Mouse (Mus musculus) neural tube, embryonic 11.5 days (tissue): Measurements from ENCODE around the gene Pdap1. TPM values are rescaled to one million over a fixed set of nuclear protein-coding genes. Genes with fewer than 3 reads are reported as not detected.
A peak's percentile ranks its signal among the peaks of the same experiment; 100 is the strongest.
"Not testable (repeated sequence)": the region's sequence is repeated elsewhere in the genome, so short reads cannot be mapped to it uniquely, and the experiment has no call there.

Source experiments
- ATAC-seq: fragments of 200-750 bp; cut with Nextera tagmentation; 2 replicates; pipeline ENCODE4 v1.8.0; 2017; ENCODE audit warnings: moderate number of reproducible peaks, mild to moderate bottlenecking, moderate TSS enrichment, moderate library complexity; ENCODE audit not compliant: insufficient read depth, low FRiP score, low TSS enrichment
- DNase-seq: peaks from one replicate; pipeline ENCODE4 v3.0.0-alpha.2; 2015; ENCODE audit warnings: low spot score
- H3K27ac ChIP-seq: fragments of 300-500 bp; sonication (generic); 2 replicates; pipeline ENCODE4 v1.5.1; 2014; ENCODE audit warnings: low read depth, mild to moderate bottlenecking, low read length
- H3K27me3 ChIP-seq: fragments of 300-500 bp; sonication (generic); 2 replicates; pipeline ENCODE4 v1.6.1; 2014; ENCODE audit warnings: mild to moderate bottlenecking, low read length, mixed read lengths; ENCODE audit not compliant: control insufficient read depth, insufficient read depth
- H3K36me3 ChIP-seq: fragments of 300-500 bp; sonication (generic); 2 replicates; pipeline ENCODE4 v1.6.1; 2014; ENCODE audit warnings: mild to moderate bottlenecking, low read length, moderate library complexity, mixed read lengths; ENCODE audit not compliant: control insufficient read depth, insufficient read depth
- H3K4me1 ChIP-seq: fragments of 300-500 bp; sonication (generic); 2 replicates; pipeline ENCODE4 v1.6.1; 2014; ENCODE audit warnings: low read length, mixed read lengths; ENCODE audit not compliant: control insufficient read depth, insufficient read depth
- H3K4me2 ChIP-seq: fragments of 300-500 bp; sonication (generic); 2 replicates; pipeline ENCODE4 v1.6.1; 2014; ENCODE audit warnings: low read depth, mild to moderate bottlenecking, moderate library complexity
- H3K4me3 ChIP-seq: fragments of 300-500 bp; sonication (generic); 2 replicates; pipeline ENCODE4 v1.5.1; 2014; ENCODE audit warnings: low read depth, low read length
- H3K9ac ChIP-seq: fragments of 300-500 bp; sonication (generic); 2 replicates; pipeline ENCODE4 v1.6.1; 2014; ENCODE audit warnings: mild to moderate bottlenecking, low read length
- H3K9me3 ChIP-seq: fragments of 300-500 bp; sonication (generic); 2 replicates; pipeline ENCODE4 v1.6.1; 2016; ENCODE audit warnings: low read length; ENCODE audit not compliant: control insufficient read depth
- WGBS: fragments of 180-500 bp; shearing (Covaris S2); extraction: QIAGEN DNeasy Blood & Tissue Kit; methylation state at CpG from one replicate; pipeline ENCODE4 v1.1.7; 2014; 5-methylcytosine and 5-hydroxymethylcytosine counted together
- polyA plus RNA-seq: library from polyadenylated mRNA; unstranded; fragments of >200 nt; fragmentation: Nextera tagmentation; extraction: Ambion mirVana; gene quantifications from 2 replicates; pipeline ENCODE4 v1.2.1, GENCODE M21; 2014

The Pdap1 gene
- polyA plus RNA-seq, 1 experiment from 2014 or later = 112 TPM

DNA sequence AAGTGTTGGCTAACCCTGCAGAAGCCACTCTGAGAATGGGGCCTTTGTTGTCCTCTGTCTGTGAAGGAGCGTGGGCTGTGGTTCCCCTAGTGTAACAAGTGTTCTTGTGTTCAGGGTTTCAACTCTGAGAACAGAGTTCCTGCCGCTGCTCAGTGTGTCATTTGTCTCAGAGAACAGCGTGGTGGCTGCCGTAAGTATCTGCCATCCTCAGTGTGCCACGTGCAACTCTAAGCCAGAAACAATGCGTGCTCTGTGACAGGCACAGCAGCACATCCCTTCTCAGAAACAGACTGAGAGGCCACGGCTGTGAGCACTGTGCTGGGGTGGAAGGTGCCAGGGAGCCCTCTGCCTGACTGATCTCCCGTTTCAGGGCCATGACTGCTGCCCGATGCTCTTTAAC lies 35.7 kb downstream of the Pdap1 start:
- Histone ChIP-seq H3K4me3 (no peak overlapping the region), H3K4me1 (no peaks in the 10 kb centered on the region), H3K4me2 (no peak overlapping the region), H3K27me3 (no peaks in the 10 kb centered on the region), H3K27ac (no peak overlapping the region), H3K9ac (no peak overlapping the region), H3K9me3 (no peaks in the 10 kb centered on the region), H3K36me3 (peaks cover 31% of the 10 kb centered on the region)
- DNase-seq (no peak), ATAC-seq (no peak)
- WGBS = 77% methylated on average over 9 of the region's 9 CpGs

DNA sequence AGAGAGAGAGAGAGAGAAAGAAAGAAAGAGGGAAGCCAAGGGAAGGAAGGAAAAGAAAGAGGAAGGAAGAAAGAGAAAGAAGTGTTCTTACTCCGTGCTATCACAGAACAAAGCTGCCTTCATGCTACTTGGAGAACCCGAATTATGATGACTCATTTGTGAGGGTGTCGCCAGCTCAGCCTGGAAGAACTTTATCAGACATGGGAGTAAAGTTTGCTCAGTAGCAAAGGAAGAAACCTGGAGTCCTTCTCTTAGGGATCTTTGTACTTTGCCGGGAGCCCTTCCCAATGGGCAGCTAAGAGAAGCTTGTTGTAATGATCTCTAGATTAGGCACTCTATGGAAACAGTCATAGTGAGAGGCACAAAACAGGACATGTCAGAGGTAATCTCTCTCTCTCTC lies 37.3 kb downstream of the Pdap1 start:
- ATAC-seq = no peak
- WGBS = 88% methylated on average over 4 of the region's 4 CpGs
- Histone ChIP-seq H3K9ac (no peak overlapping the region), H3K27ac (no peak overlapping the region), H3K4me1 (no peaks in the 10 kb centered on the region), H3K27me3 (no peaks in the 10 kb centered on the region), H3K9me3 (no peaks in the 10 kb centered on the region), H3K4me2 (no peak overlapping the region), H3K36me3 (peaks cover 25% of the 10 kb centered on the region), H3K4me3 (no peak overlapping the region)
- no peak for DNase-seq

GRCm38 (mm10) chr5:145101451-145101850 lies 38.6 kb downstream of the Pdap1 start:
- not testable (repeated sequence) for H3K27ac ChIP-seq, H3K4me3 ChIP-seq, H3K9ac ChIP-seq, H3K27me3 ChIP-seq, H3K4me2 ChIP-seq, ATAC-seq, DNase-seq, H3K9me3 ChIP-seq, H3K4me1 ChIP-seq
- peaks cover 28% of the 10 kb centered on the region for H3K36me3 ChIP-seq
- 98% methylated on average over 11 of the region's 11 CpGs for WGBS

GRCm38 (mm10) chr5:145100960-145101359 lies 39.1 kb downstream of the Pdap1 start:
- Histone ChIP-seq H3K36me3 (peaks cover 28% of the 10 kb centered on the region), H3K4me2 (no peak overlapping the region), H3K9ac (no peak overlapping the region), H3K4me3 (no peak overlapping the region), H3K27me3 (no peaks in the 10 kb centered on the region), H3K9me3 (no peaks in the 10 kb centered on the region), H3K4me1 (no peaks in the 10 kb centered on the region), H3K27ac (no peak overlapping the region)
- ATAC-seq (no peak), DNase-seq (no peak)
- 93% methylated on average over 9 of the region's 9 CpGs for WGBS

DNA sequence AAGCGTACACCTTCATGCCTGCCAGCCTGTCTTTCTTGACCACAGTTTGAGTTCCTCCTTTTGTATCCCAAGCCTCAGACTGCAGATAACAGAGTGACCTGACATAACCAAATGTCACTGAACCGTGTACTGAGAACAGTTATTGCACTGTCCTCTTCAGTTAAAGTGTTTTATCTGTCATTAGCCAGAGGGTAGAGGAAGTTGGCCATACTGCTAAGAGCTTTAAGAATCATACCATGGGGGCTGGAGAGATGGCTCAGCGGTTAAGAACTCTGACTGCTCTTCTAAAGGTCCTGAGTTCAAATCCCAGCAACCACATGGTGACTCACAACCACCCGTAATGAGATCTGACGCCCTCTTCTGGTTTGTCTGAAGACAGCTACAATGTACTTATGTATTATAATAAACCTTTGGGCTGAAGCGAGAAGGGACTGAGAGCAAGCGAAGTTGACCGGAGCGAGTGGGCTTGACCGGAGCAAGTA lies 41.7 kb downstream of the Pdap1 start:
- Histone ChIP-seq H3K36me3 (peaks cover 22% of the 10 kb centered on the region), H3K27me3 (no peaks in the 10 kb centered on the region), H3K4me3 (no peak overlapping the region), H3K4me1 (no peaks in the 10 kb centered on the region), H3K9ac (no peak overlapping the region), H3K27ac (no peak overlapping the region), H3K4me2 (no peak overlapping the region), H3K9me3 (no peaks in the 10 kb centered on the region)
- no peak for ATAC-seq
- 92% methylated on average over 10 of the region's 10 CpGs for WGBS
- no peak for DNase-seq

GRCm38 (mm10) chr5:145096195-145096594 lies 43.8 kb downstream of the Pdap1 start:
- ATAC-seq = no peak
- peaks cover 23% of the 10 kb centered on the region for H3K36me3 ChIP-seq
- 87% methylated on average over 4 of the region's 4 CpGs for WGBS

DNA sequence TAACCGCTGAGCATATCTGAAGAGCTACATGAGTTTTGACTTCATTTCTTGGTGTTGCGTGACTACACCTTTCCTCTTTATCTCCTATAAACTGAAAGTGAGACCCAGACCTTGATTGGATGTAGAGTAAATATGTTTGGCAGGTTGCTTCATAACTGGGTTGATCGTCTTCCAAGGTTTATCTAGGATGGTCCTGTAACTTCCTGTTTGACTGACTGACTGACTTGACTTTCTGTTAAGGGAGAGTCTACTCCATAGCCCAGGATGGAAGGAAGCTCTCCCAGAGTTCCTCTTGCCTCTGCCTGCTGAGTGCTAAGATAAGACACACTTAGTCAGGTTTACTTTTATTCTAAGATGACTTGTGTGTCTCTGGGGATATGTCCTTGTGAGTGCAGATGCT lies 50.2 kb downstream of the Pdap1 start:
- peaks cover 2% of the 10 kb centered on the region for H3K4me1 ChIP-seq
- H3K9me3 ChIP-seq = no peaks in the 10 kb centered on the region
- 96% methylated on average over 3 of the region's 3 CpGs for WGBS
- no peak overlapping the region for H3K4me2 ChIP-seq
- no peaks in the 10 kb centered on the region for H3K27me3 ChIP-seq
- no peak overlapping the region for H3K27ac ChIP-seq
- ATAC-seq = no peak
- H3K4me3 ChIP-seq = no peak overlapping the region
- no peak for DNase-seq
- H3K36me3 ChIP-seq = peaks cover 6% of the 10 kb centered on the region
- H3K9ac ChIP-seq = no peak overlapping the region

More at GRCm38 (mm10) chr5:145096195-145096594, 43.8 kb downstream of the Pdap1 start:
- no peak for DNase-seq
- H3K9ac ChIP-seq = no peak overlapping the region
- no peak overlapping the region for H3K27ac ChIP-seq
- H3K4me2 ChIP-seq = no peak overlapping the region
- no peak overlapping the region for H3K4me3 ChIP-seq
- no peaks in the 10 kb centered on the region for H3K9me3 ChIP-seq
- no peaks in the 10 kb centered on the region for H3K4me1 ChIP-seq
- no peaks in the 10 kb centered on the region for H3K27me3 ChIP-seq

GRCm38 (mm10) chr5:145088186-145088585 lies 51.9 kb downstream of the Pdap1 start:
- WGBS = 98% methylated on average over 2 of the region's 2 CpGs
- Histone ChIP-seq H3K36me3 (peaks cover 6% of the 10 kb centered on the region), H3K4me2 (no peak overlapping the region), H3K9me3 (no peaks in the 10 kb centered on the region), H3K4me3 (no peak overlapping the region), H3K4me1 (peaks cover 9% of the 10 kb centered on the region), H3K27ac (no peak overlapping the region), H3K9ac (no peak overlapping the region), H3K27me3 (no peaks in the 10 kb centered on the region)
- DNase-seq (no peak), ATAC-seq (no peak)

DNA sequence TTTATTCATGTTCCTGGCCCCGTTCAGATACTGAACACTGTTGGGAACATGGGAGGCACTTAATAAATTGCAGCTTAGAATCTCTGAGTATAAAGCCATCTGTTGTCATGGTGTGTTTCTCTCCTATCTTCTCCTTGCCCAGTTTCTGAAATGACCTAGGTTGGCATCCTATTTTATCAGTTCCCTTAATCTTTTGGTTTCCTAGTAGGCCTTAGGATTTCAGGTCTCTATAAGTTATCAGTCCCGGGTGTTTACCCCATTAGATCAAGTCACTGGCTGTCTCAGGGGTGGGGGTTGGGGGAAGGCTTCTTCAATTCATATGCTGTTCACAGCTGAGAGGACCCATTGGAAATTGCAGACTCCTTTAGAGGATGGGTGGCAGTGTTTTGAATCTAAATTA lies 55.2 kb downstream of the Pdap1 start:
- Histone ChIP-seq H3K4me2 (peak overlapping the region; percentile 90), H3K4me1 (peaks cover 9% of the 10 kb centered on the region), H3K27me3 (no peaks in the 10 kb centered on the region), H3K27ac (no peak overlapping the region), H3K4me3 (peak overlapping the region; percentile 84), H3K9ac (peak overlapping the region; percentile 86; the same call in 1 of the 2 replicates), H3K9me3 (no peaks in the 10 kb centered on the region), H3K36me3 (no peaks in the 10 kb centered on the region; the same call in 1 of the 2 replicates)
- ATAC-seq (no peak), DNase-seq (no peak)
- 76% methylated on average over 2 of the region's 2 CpGs for WGBS
